Comparison of ENCODE assay signal across 8 mouse cellular contexts in genomic region chr5:102113009-102113408, GRCm38 (mm10). TPM values are rescaled to one million over a fixed set of nuclear protein-coding genes. Genes with fewer than 3 reads are reported as not detected.
A peak's percentile ranks its signal among the peaks of the same experiment; 100 is the strongest.
DNase-seq lines count a peak whose midpoint lies in the region; ATAC-seq and TF ChIP-seq lines count a peak whose summit lies in the region.

No protein-coding gene starts in this region.

- peak; percentile 37 for ATAC-seq in forebrain, embryonic 14.5 days
- no peak for ATAC-seq in forebrain, embryonic 12.5 days (ENCODE audit: low FRiP score)
- no peak for ATAC-seq in liver, postnatal 0 days

- no peak for TF ChIP-seq EP300 in liver, postnatal 0 days (IDR thresholded peaks at IDR 0.05; ENCODE audit: low read depth)

- peak; percentile 40 for DNase-seq in forebrain, embryonic 14.5 days (ENCODE audit: low spot score)
- peak; percentile 18 to 31 for DNase-seq in left cerebral cortex, adult 18-20 months (ENCODE audit: low spot score in 2 of 2)
- no peak for DNase-seq in left cerebral cortex, adult 8-10 months (ENCODE audit: low spot score in 2 of 2)
- DNase-seq in adrenal gland, adult 2 months: peak; percentile 56
- DNase-seq in liver, postnatal 0 days: no peak
- DNase-seq in cerebellum, adult 18-20 months: no peak
- DNase-seq in MN1 (ENCODE audit: low spot score): no peak

- H3K27ac ChIP-seq in forebrain, embryonic 14.5 days (ENCODE audit: low read depth, low read length): no peak overlapping the region
- H3K27ac ChIP-seq in forebrain, embryonic 12.5 days: no peak overlapping the region
- no peak overlapping the region for H3K27ac ChIP-seq in liver, postnatal 0 days (ENCODE audit: low read depth)

- TF ChIP-seq CTCF in liver, postnatal 0 days (IDR thresholded peaks at IDR 0.05; ENCODE audit: low read depth): no peak

- no peaks in the 10 kb centered on the region for H3K36me3 ChIP-seq in forebrain, embryonic 14.5 days (ENCODE audit: control insufficient read depth, insufficient read depth, low read length)
- no peaks in the 10 kb centered on the region for H3K36me3 ChIP-seq in forebrain, embryonic 12.5 days (replicated peaks)
- no peaks in the 10 kb centered on the region for H3K36me3 ChIP-seq in liver, postnatal 0 days (replicated peaks; ENCODE audit: insufficient read depth, low read length)

- H3K27me3 ChIP-seq in forebrain, embryonic 14.5 days (replicated peaks; ENCODE audit: control insufficient read depth, insufficient read depth, low read length): no peaks in the 10 kb centered on the region
- 0 out of 2 replicates have a peak, but pooled peaks cover 3% of the 10 kb centered on the region for H3K27me3 ChIP-seq in forebrain, embryonic 12.5 days
- H3K27me3 ChIP-seq in liver, postnatal 0 days (ENCODE audit: insufficient read depth, low read length): no peaks in the 10 kb centered on the region

- H3K4me1 ChIP-seq in forebrain, embryonic 14.5 days (ENCODE audit: control insufficient read depth, insufficient read depth, low read length): peaks cover 6% of the 10 kb centered on the region; the same call in 1 of the 2 replicates
- peaks cover 10% of the 10 kb centered on the region for H3K4me1 ChIP-seq in forebrain, embryonic 12.5 days
- no peaks in the 10 kb centered on the region for H3K4me1 ChIP-seq in liver, postnatal 0 days (ENCODE audit: insufficient read depth)

- H3K9ac ChIP-seq in forebrain, embryonic 14.5 days (ENCODE audit: low read length): no peak overlapping the region
- H3K9ac ChIP-seq in forebrain, embryonic 12.5 days: no peak overlapping the region
- H3K9ac ChIP-seq in liver, postnatal 0 days (replicated peaks): no peak overlapping the region

- no peak overlapping the region for H3K4me2 ChIP-seq in forebrain, embryonic 14.5 days (ENCODE audit: low read length)
- no peak overlapping the region for H3K4me2 ChIP-seq in forebrain, embryonic 12.5 days
- H3K4me2 ChIP-seq in liver, postnatal 0 days (ENCODE audit: low read depth, low read length): 0 out of 2 replicates have a peak overlapping the region, but pooled peaks have one; percentile 0

- H3K9me3 ChIP-seq in forebrain, embryonic 14.5 days (replicated peaks; ENCODE audit: control insufficient read depth, low read length): no peaks in the 10 kb centered on the region
- no peaks in the 10 kb centered on the region for H3K9me3 ChIP-seq in forebrain, embryonic 12.5 days
- H3K9me3 ChIP-seq in liver, postnatal 0 days (ENCODE audit: low read length): no peaks in the 10 kb centered on the region

- 69% methylated on average over 14 of the region's 14 CpGs for WGBS in forebrain, embryonic 14.5 days
- WGBS in forebrain, embryonic 12.5 days: 66% methylated on average over 14 of the region's 14 CpGs
- WGBS in liver, postnatal 0 days (ENCODE audit: insufficient replicate concordance): 45% methylated on average over 14 of the region's 14 CpGs

- H3K4me3 ChIP-seq in forebrain, embryonic 14.5 days (ENCODE audit: low read depth, low read length): no peak overlapping the region
- no peak overlapping the region for H3K4me3 ChIP-seq in forebrain, embryonic 12.5 days (replicated peaks)
- no peak overlapping the region for H3K4me3 ChIP-seq in liver, postnatal 0 days (ENCODE audit: low read depth, low read length)

RNA-seq across cellular contexts. Expression of gene Wdfy3, which starts 43.3 kb away (rescaled TPM):
- polyA plus RNA-seq in forebrain, embryonic 14.5 days (2014; fragmentation: Nextera tagmentation; extraction: Ambion mirVana): 15.3 and 22.6 TPM in 2 replicates
- 29.7 and 31.7 TPM in 2 replicates for polyA plus RNA-seq in forebrain, embryonic 12.5 days (2016; fragmentation: Nextera tagmentation; extraction: Ambion mirVana)
- total RNA-seq in left cerebral cortex, adult 18-20 months (2021): 100 to 1,000 TPM; 127 TPM
- total RNA-seq in left cerebral cortex, adult 8-10 months (2022): 100 to 1,000 TPM; 117 to 149 (median 125) TPM
- total RNA-seq in adrenal gland, adult 2 months (2021): 10 to 100 TPM; 34.8 to 42.0 TPM
- polyA plus RNA-seq in adrenal gland, adult 2 months (2012; rRNA removed): 22.5 and 25.1 TPM in 2 replicates
- 4.4 and 5.0 TPM in 2 replicates for polyA plus RNA-seq in liver, postnatal 0 days (2015; fragmentation: Nextera tagmentation; extraction: Ambion mirVana)

Comparison
In these comparisons a context has a peak if more than half of its experiments do, and no peak if none do; other contexts are left out.
1. DNase-seq: peak in forebrain, embryonic 14.5 days (single experiment), left cerebral cortex, adult 18-20 months (2 of 2) and adrenal gland, adult 2 months (single experiment); none in left cerebral cortex, adult 8-10 months (0 of 2), liver, postnatal 0 days (single experiment), cerebellum, adult 18-20 months (0 of 2) and MN1 (single experiment).